Mouse (Mus musculus) heart, embryonic 14.5 days (tissue): ENCODE measurements at regions not wholly inside any gene's neighbourhood (a gene's known extent, or its start where the extent isn't known, plus 50 kb on each side); places are given as distances from the start of the nearest gene placed in this dataset.

ENCODE experiments used
- ATAC-seq: fragments of 200-750 bp; cut with Nextera tagmentation; 2 replicates; pipeline ENCODE4 v1.8.0; 2017; ENCODE audit warnings: low read depth, moderate TSS enrichment; ENCODE audit not compliant: insufficient number of reproducible peaks, insufficient read depth, low FRiP score
- H3K27ac ChIP-seq, 2 experiments: fragments of 200-500 bp in 1 of 2; fragments of 300-500 bp in 1 of 2; sonication (generic) in 1 of 2; replicated peaks in 1 of 2; 2 replicates each; pipeline ENCODE4 v1.5.1; 2012 to 2014; ENCODE audit warnings: low read depth in 2 of 2, low read length in 2 of 2, control low read depth in 1 of 2, mild to moderate bottlenecking in 1 of 2, mixed read lengths in 1 of 2; ENCODE audit not compliant: control insufficient read depth in 1 of 2, insufficient read depth in 1 of 2
- H3K27me3 ChIP-seq: fragments of 300-500 bp; sonication (generic); 2 replicates; pipeline ENCODE4 v1.6.1; 2014; ENCODE audit warnings: mild to moderate bottlenecking, low read length, control low read depth; ENCODE audit not compliant: control insufficient read depth, insufficient read depth
- H3K36me3 ChIP-seq: fragments of 300-500 bp; sonication (generic); 2 replicates; pipeline ENCODE4 v1.6.1; 2014; ENCODE audit warnings: mild to moderate bottlenecking, control low read depth, low read length, mixed read lengths; ENCODE audit not compliant: control insufficient read depth, insufficient read depth
- H3K4me1 ChIP-seq, 2 experiments: fragments of 200-500 bp in 1 of 2; fragments of 300-500 bp in 1 of 2; sonication (generic) in 1 of 2; 2 replicates each; pipeline ENCODE4 v1.6.1; 2012 to 2014; ENCODE audit warnings: low read length in 2 of 2, control low read depth in 1 of 2, mixed read lengths in 1 of 2; ENCODE audit not compliant: control insufficient read depth in 2 of 2, insufficient read depth in 2 of 2
- H3K4me2 ChIP-seq: fragments of 300-500 bp; sonication (generic); 2 replicates; pipeline ENCODE4 v1.6.1; 2014; ENCODE audit warnings: mild to moderate bottlenecking, low read length
- H3K4me3 ChIP-seq, 2 experiments: fragments of 200-500 bp in 1 of 2; fragments of 300-500 bp in 1 of 2; sonication (generic) in 1 of 2; 2 replicates each; pipeline ENCODE4 v1.5.1; 2012 to 2014; ENCODE audit warnings: low read length in 2 of 2, mild to moderate bottlenecking in 2 of 2, control low read depth in 1 of 2, low read depth in 1 of 2, moderate library complexity in 1 of 2; ENCODE audit not compliant: control insufficient read depth in 1 of 2, insufficient read depth in 1 of 2
- H3K9ac ChIP-seq: fragments of 300-500 bp; sonication (generic); 2 replicates; pipeline ENCODE4 v1.6.1; 2014; ENCODE audit warnings: mild to moderate bottlenecking, low read length
- H3K9me3 ChIP-seq: fragments of 300-500 bp; sonication (generic); 2 replicates; pipeline ENCODE4 v1.6.1; 2016; ENCODE audit warnings: low read length, control low read depth; ENCODE audit not compliant: control insufficient read depth
- WGBS: fragments of 180-500 bp; shearing (Covaris S2); extraction: QIAGEN DNeasy Blood & Tissue Kit; methylation state at CpG from one replicate; pipeline ENCODE4 v1.1.7; 2014; 5-methylcytosine and 5-hydroxymethylcytosine counted together

DNA sequence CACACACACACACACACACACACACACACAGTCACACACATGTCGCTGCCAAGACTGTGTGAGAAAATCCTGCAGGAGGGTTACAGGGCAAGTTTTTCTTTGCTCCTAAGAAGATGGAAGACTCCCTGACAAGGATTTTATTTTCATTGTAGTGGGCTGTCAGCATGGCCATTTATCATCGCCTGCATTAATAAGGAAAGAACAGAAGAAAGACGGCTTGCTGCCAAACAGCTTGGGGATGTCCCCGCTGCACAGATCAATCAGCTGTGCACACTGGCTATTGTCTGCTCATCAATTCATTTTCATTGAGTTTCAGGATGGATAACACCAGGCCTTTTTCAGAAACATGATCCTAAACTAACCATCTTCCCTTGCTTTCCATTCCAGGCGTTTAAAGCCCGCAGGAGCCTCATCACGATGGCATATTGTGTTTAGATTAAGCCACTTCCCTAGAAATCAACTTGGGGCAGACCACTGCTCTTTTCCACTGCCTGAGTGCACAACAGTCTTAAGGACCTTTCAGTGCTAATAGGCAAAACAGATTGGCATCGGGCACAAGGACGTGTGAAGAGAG, 213.1 kb upstream of the Crbn start:
- H3K4me1 ChIP-seq = no peaks in the 10 kb centered on the region
- no peaks in the 10 kb centered on the region for H3K36me3 ChIP-seq
- no peak for ATAC-seq
- H3K4me2 ChIP-seq = peak overlapping the region; percentile 23
- no peaks in the 10 kb centered on the region for H3K27me3 ChIP-seq
- H3K9ac ChIP-seq = no peak overlapping the region
- H3K9me3 ChIP-seq = no peaks in the 10 kb centered on the region
- no peak overlapping the region for H3K27ac ChIP-seq
- 54% methylated on average over 9 of the region's 9 CpGs for WGBS
- no peak overlapping the region for H3K4me3 ChIP-seq

DNA sequence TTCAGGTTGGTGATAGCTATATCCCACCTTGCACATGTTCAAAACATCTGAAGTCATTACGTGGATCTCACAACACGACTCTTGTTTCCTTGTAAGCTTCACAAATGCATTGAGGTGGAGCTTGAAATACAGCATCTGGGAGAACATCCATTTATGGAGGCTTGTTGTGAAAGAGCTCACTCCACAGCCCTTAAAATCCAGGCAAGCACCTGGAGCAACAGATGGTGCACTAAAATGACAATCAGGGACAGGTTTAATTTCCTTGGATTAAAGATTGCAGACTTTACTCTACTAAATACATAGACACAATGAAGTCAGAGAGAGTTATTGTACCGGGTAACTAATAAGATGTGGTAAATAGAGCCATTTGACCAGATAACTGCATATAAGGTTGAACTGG, 219.2 kb upstream of the Crbn start:
- Histone ChIP-seq H3K9me3 (no peaks in the 10 kb centered on the region), H3K36me3 (no peaks in the 10 kb centered on the region), H3K27ac (no peak overlapping the region), H3K27me3 (no peaks in the 10 kb centered on the region), H3K9ac (no peak overlapping the region), H3K4me2 (no peak overlapping the region), H3K4me1 (no peaks in the 10 kb centered on the region), H3K4me3 (no peak overlapping the region)
- no peak for ATAC-seq
- WGBS = 72% methylated on average over 3 of the region's 3 CpGs

DNA sequence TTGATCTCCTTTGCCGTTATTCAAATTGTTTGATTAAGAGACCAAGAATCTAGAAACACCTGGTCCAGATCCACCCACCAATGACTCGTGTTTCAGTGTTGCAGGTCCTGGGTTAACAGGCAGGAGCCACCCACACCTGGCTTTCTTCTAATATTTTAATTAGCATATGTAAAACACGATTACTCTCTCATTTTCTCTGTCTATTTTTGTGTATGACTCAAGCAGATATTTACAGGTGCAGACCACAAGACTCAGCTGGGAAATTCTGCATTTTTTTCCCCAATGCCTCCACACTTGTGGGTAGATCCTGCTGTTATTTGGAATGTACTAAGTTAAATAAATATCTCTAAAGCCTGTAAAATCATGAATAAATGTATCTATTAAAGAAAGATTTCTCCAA, 245.3 kb upstream of the Crbn start:
- H3K9me3 ChIP-seq = no peaks in the 10 kb centered on the region
- no peak overlapping the region for H3K4me2 ChIP-seq
- no peak overlapping the region for H3K9ac ChIP-seq
- WGBS = 61% methylated on average over 3 of the region's 3 CpGs
- H3K27me3 ChIP-seq = no peaks in the 10 kb centered on the region
- H3K27ac ChIP-seq = no peak overlapping the region
- H3K4me1 ChIP-seq = no peaks in the 10 kb centered on the region
- H3K4me3 ChIP-seq = no peak overlapping the region
- no peaks in the 10 kb centered on the region for H3K36me3 ChIP-seq
- no peak for ATAC-seq

DNA sequence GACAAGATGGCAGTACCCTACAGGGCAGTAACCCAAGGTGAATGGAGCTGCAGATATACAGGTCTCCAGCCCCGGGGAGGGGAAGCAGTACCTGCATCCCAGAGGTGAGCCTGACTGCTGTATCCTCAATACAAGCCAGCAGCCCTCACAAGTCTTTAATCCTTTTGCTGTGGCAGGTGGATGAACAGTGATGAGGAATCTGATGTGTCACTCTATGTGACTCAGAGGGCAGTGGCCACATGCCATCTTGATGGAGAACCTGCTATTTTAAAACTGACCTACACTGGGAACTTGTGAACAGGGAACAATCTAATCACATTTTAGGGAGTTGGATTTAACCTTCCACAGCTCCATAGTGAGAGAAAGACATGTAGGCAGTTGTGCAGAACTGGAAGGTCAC, 251.7 kb upstream of the Crbn start:
- no peak overlapping the region for H3K27ac ChIP-seq
- H3K4me3 ChIP-seq = no peak overlapping the region
- no peak overlapping the region for H3K4me2 ChIP-seq
- no peak for ATAC-seq
- 84% methylated on average over 1 of the region's 1 CpGs for WGBS
- H3K27me3 ChIP-seq = no peaks in the 10 kb centered on the region
- no peak overlapping the region for H3K9ac ChIP-seq
- no peaks in the 10 kb centered on the region for H3K4me1 ChIP-seq
- H3K9me3 ChIP-seq = no peaks in the 10 kb centered on the region
- no peaks in the 10 kb centered on the region for H3K36me3 ChIP-seq

DNA sequence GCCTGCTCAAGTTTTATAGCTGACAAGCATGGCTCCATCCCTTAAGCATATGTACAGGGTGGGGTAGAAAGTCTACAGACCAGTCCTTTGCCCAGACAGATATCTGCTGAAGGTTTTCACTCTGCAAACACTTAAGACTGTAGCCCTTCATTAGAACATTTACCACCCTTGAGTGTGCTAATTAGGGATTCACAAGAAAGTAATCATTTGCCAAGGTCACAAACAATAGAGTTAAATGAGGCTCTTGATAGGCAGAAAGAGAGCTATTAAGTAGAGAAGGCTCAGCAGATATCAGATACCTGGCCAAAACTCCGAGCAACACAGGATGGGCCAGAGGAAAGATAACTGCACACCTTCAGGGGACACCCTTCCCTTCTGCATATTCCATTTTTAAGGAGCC, 252.3 kb upstream of the Crbn start:
- no peak for ATAC-seq
- H3K9me3 ChIP-seq = no peaks in the 10 kb centered on the region
- no peak overlapping the region for H3K9ac ChIP-seq
- H3K27me3 ChIP-seq = no peaks in the 10 kb centered on the region
- no peak overlapping the region for H3K4me2 ChIP-seq
- no peak overlapping the region for H3K4me3 ChIP-seq
- WGBS = 41% methylated on average over 1 of the region's 1 CpGs
- H3K4me1 ChIP-seq = no peaks in the 10 kb centered on the region
- no peak overlapping the region for H3K27ac ChIP-seq
- no peaks in the 10 kb centered on the region for H3K36me3 ChIP-seq

DNA sequence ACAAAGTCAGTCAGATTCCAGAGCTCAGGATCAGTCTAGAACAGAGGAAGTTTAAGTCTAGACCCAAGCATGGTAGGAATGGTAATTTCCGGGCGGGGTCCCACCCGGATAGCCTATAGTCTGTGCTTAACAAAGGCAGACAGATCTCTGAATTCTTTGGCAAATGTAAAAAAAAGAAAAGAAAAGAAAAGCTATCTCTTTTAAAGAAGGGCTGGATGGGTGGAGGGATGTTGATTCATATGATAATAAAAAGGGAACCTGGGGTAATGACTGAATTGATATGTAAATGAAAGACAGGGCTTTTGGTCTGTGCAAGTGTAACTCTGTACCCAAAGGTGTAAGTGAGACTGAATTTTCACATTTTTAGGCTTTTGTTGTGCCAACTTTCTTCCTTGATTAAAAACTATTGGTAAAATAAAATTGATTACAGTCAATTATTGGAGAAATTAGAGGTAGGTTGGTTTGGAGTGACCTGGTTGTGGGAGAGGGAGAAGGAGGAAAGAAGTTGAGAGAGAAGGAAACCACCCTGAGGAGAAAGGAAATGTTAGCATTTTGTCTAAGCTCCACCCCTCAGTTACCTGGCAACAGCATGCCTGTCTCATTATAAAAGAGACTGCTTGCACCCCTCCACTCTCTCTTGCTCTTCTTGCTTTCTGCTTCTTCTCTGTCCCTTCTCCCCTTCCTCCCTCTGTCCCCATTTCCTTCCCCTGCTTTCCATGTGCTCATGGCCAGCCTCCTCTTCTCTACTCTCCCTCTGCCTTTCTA, 259.3 kb upstream of the Crbn start:
- no peak overlapping the region for H3K4me2 ChIP-seq
- WGBS = 91% methylated on average over 3 of the region's 3 CpGs
- H3K9ac ChIP-seq = no peak overlapping the region
- H3K9me3 ChIP-seq = no peaks in the 10 kb centered on the region
- no peak overlapping the region for H3K4me3 ChIP-seq
- no peak for ATAC-seq
- H3K4me1 ChIP-seq = no peaks in the 10 kb centered on the region
- H3K36me3 ChIP-seq = no peaks in the 10 kb centered on the region
- no peak overlapping the region for H3K27ac ChIP-seq
- H3K27me3 ChIP-seq = no peaks in the 10 kb centered on the region

DNA sequence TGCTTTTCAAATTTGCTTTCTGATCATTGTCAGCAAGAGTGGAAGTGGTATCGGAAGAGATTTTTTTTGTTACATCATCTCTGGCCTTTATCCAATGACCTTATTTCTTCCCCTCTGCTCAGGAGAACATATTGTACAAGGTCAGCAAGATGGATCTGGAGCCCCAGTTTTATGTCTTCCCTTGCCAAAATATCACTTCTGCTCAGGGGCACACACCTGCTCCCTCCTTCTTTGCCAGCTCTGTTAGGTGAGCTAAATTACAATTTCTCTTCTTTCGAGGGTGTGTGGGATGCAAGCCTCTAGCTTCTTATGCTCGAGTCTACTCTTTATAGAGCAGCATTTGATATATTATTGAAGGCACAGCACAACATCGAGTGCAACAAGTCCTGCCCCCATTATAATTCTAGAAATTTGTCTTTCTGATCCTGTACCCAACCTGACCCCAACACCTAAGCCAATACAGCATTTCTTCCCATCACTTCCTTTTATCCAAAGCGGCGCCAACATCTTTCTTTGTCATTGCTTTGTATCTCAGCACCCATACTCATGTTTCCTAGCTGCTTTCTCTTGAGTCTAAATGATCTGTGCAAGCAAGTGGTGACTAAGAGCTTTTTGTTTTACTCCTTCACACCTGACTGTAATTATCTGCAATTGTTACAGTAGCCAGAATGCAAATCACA, 263.1 kb upstream of the Crbn start:
- Histone ChIP-seq H3K36me3 (no peaks in the 10 kb centered on the region), H3K27ac (no peak overlapping the region), H3K27me3 (no peaks in the 10 kb centered on the region), H3K9ac (no peak overlapping the region), H3K9me3 (no peaks in the 10 kb centered on the region), H3K4me1 (no peaks in the 10 kb centered on the region), H3K4me2 (no peak overlapping the region), H3K4me3 (no peak overlapping the region)
- no peak for ATAC-seq
- WGBS = 75% methylated on average over 6 of the region's 6 CpGs
